Mouse (Mus musculus) CD4-positive helper T cell, adult 2 months (primary cell): ENCODE measurements around the gene Fgfr2.
A peak's percentile ranks its signal among the peaks of the same experiment; 100 is the strongest.

Experiments
- DNase-seq: peaks from one replicate; pipeline ENCODE4 v3.0.0-alpha.2; 2012; ENCODE audit warnings: low read depth, missing footprints, low spot score

Fgfr2 gene

GRCm38 (mm10) chr7:132933331-132933730 lies 189.8 kb downstream of the Fgfr2 start:
- DNase-seq: no peak

GRCm38 (mm10) chr7:132931560-132932351 lies 191.4 kb downstream of the Fgfr2 start:
- DNase-seq: peak; percentile 53

- peak; percentile 98 for DNase-seq
These were observed 192.1 kb downstream of the Fgfr2 start, which contains the start of gene Zranb1 for GRCm38 (mm10) chr7:132930850-132931559. Gene Zranb1, plus strand, starts transcription at chr7:132931142.

GRCm38 (mm10) chr7:132930055-132930454 lies 193.1 kb downstream of the Fgfr2 start:
- peak; percentile 18 for DNase-seq

- DNase-seq: no peak
These were observed 195.9 kb downstream of the Fgfr2 start for GRCm38 (mm10) chr7:132927201-132927600.

GRCm38 (mm10) chr7:132925227-132925626 lies 197.9 kb downstream of the Fgfr2 start:
- no peak for DNase-seq

- no peak for DNase-seq
These were observed 201.2 kb downstream of the Fgfr2 start for GRCm38 (mm10) chr7:132921971-132922370.

- no peak for DNase-seq
These were observed 219.4 kb downstream of the Fgfr2 start for GRCm38 (mm10) chr7:132903796-132904195.

- no peak for DNase-seq
These were observed 222.2 kb downstream of the Fgfr2 start for GRCm38 (mm10) chr7:132900826-132901531.

- peak; percentile 57 for DNase-seq
These were observed 224.9 kb downstream of the Fgfr2 start for GRCm38 (mm10) chr7:132898234-132898633.

- no peak for DNase-seq
These were observed 225.9 kb downstream of the Fgfr2 start for GRCm38 (mm10) chr7:132897258-132897657.

GRCm38 (mm10) chr7:132896206-132896815 lies 226.8 kb downstream of the Fgfr2 start:
- no peak for DNase-seq

GRCm38 (mm10) chr7:132894841-132895555 lies 228.2 kb downstream of the Fgfr2 start:
- DNase-seq: no peak

- DNase-seq: no peak
These were observed 229.8 kb downstream of the Fgfr2 start for GRCm38 (mm10) chr7:132893336-132893735.

- DNase-seq: no peak
These were observed 230.3 kb downstream of the Fgfr2 start for GRCm38 (mm10) chr7:132892806-132893205.

- DNase-seq: no peak
These were observed 230.9 kb downstream of the Fgfr2 start for GRCm38 (mm10) chr7:132892311-132892661.

GRCm38 (mm10) chr7:132891561-132892310 lies 231.4 kb downstream of the Fgfr2 start:
- no peak for DNase-seq

- DNase-seq: no peak
These were observed 232.9 kb downstream of the Fgfr2 start for GRCm38 (mm10) chr7:132890201-132890600.

- DNase-seq: no peak
These were observed 233.5 kb downstream of the Fgfr2 start for GRCm38 (mm10) chr7:132889691-132890090.

GRCm38 (mm10) chr7:132888518-132889249 lies 234.5 kb downstream of the Fgfr2 start:
- no peak for DNase-seq
